Mouse (Mus musculus): ENCODE data around the gene Zdhhc17.
A peak's percentile ranks its signal among the peaks of the same experiment; 100 is the strongest.

The Zdhhc17 gene

DNA sequence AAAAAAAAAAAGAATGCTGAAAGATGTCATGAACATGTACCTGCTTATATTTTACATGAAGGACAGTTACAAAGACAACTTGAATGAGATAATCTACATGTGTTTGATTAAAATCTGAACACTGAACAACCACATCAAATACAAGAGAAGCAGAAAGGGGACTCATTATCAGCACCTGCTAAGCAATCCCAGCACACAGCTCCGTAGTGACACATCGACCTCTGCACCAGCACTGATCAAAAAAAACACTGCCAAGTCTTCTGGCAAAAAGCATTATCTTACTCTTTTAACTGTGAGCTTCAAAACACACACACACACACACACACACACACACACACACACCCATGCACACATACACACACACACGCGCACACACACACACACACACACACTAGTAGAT is 58.2 kb downstream of the Zdhhc17 start:
- no peak for DNase-seq

DNA sequence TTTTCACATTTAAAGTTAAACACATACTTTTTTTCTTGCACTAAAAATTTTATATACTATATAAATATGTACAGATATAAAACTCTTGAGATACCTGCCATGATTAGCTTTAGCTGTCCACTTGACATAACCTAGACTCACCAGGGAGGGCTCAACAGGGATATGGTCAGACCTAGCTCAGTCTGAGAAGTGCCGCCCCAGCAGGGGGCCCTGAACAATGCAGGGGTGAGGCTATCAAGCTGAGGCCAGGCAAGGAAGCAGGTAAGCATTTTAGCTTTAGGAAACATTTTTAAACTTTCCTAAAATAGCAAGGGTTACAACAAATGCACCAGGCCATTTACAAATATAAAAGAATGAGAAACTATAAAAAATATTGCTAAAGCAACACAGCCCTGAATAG is 58.8 kb downstream of the Zdhhc17 start:
- no peak for DNase-seq

DNA sequence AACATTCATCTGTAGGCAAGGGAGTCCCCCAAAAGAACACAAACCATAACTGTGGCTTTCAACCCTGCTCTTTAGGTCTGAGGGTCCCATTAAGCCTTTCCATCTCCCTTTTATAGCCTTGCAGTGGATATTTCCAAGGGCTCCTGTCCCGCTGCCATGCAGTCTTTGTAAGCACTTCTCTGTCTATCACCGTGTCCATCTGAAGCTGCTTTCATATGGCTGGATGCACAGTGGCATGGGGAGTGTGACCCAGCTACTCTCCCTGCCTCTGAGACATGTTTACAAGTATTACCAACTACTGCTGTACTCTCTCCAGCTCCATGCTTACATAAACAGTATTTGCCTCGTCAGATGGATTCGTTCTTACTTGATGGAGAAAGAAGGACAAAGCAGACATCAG is 62.4 kb downstream of the Zdhhc17 start:
- DNase-seq, result no peak

DNA sequence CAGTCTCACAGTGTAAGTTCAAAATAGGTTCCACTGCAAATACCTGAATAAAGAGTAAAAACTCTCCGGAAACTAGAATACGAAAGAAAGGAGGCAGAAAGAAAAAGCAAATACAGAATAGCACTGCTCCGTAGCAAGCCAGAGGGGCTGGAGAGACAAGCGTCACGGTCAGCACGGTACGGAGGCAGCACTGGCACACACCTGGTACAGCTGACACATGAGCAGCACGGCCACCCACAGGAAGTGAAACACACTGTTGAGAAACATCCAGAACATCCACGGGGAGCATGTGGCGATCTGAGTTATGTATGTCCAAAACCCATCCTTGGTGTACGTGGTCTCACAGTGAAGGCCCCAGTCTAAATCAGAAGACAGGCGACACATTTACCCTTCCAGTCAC is 64.0 kb downstream of the Zdhhc17 start:
- no peak for DNase-seq

DNA sequence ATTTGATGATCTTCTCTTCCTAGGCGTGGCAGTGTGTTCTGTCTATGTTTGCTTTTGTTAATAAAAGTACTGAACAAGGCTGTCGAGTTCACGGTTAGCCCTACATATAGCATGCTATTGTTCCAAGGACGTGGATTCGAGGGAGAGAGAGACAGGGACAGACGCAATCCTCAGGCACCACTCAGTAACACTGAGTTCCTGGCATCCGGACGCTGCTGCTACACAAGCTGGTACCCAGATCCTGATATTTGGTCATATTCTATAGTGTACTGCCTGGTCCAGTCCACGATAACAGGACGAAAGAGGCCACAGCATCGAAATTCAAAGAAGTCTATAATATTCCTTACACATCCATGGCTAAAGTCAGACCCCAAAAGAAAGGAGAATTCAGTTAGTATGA is 65.8 kb downstream of the Zdhhc17 start:
- no peak for DNase-seq

DNA sequence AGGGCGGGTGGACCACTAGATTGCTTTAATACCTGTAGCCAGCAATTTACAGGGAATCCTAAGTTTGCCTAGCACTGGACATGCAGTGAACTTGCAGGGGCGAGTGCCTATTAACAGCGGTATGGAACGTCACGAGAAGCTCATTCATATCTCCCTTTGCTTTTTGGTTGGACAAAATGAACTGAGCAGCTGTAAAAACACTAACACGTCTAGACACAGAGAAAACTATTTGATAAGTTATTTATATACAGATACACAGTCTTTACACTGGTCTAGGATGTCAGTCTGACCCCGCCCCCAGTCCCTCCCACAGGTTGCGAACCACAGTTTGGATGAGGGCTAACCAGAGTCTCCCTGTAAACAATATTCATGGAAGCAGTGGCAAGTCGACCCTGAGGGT is 67.1 kb downstream of the Zdhhc17 start:
- DNase-seq, result no peak

DNA sequence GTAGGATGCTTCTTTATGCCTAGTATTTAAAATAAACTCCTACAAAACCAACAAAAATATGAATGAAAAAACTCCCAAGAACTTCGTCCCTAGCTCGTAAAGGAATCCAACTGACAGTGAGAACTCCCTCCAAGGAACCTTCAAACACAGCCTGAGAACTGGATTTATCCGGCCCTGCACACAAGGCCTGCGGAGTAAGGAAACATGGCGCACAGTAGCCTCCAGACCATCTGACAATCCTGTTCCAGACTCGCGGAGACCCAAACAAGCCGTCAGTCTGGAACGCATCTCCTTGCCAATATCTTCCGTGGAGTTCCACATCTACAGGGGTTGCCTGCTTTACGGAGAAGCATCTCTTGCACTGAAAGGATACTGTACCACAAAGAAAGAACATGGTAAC is 68.0 kb downstream of the Zdhhc17 start:
- no peak for DNase-seq

DNA sequence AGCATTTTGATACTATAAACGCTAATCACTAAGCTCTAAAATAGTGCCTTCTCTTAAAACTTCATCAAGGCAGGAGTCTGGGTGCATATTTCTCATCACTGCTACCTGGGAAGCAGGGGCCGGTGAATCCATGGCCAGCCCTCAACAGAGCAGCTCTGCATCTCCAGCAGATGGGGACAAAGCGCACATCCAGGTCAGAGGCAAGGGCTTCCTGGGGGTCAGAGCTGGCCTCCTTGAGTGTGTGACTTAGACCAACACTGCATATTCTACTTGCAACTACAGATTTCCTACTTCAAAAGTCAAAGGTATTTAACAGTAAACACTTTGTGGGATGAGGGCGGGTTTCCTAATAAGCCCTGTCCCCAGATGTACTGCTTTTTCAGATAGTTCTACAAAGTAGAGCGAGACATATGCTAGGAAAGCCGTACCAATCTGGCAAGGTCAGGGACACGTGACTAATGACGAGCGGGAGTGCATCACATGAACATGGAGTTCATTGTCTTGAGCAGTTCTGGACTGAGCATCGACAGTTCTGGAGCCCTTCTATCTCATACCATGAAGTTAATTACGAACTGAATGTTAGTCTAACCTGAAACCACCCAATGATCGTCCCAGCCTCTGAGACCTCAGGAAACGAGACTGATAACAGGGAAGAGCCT is 69.1 kb downstream of the Zdhhc17 start:
- DNase-seq, result no peak

DNA sequence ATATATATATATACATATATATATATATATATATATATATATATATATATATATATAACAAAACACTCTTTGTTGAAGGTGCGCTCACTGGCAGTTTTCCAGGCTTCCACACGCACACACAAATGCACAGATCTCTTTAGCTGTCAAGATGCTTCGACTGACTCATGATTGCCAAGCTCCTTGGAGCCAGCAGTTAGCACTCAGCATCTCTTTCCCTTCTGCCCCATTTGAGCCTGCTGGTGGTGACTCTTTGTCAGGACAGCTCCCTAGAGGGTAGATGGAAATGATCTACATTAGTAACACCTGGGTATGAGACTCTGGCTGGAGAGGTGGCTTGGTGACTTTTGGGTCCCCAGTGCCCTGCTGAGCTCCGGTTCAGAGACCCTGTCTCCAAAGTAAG is 70.2 kb downstream of the Zdhhc17 start:
- no peak for DNase-seq

DNA sequence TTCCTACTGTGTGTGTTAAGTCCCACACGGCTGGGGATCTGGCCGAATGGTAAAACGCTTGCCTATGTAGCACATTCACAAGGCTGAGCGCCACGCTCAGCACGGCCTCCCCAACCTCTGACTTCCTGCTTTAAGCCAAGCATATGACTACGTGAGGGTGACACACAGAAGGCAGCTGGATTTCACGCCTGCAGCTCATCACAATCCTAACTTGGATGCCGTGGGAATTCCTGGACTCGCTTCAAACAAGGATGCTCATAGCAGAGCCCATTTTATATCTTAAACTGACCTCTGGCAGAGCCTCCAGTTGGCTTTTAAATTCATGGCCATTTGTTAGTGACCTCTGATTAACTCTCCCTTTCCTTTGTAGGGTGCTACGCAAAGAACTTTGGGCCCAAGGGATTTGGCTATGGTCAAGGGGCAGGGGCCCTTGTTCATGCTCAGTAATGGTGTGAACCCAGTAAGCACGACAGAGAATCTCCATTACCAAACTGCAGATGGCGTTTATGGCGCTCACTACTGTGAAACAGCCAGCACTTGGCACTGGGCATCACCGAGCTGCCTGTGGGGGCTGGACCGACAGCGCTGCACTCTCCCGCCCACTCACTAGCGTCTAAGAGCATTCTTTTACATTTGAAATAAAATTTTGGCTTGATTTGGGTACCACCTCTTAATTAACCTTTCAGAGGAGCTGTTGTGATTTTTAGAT is 70.9 kb downstream of the Zdhhc17 start:
- no peak for DNase-seq

DNA sequence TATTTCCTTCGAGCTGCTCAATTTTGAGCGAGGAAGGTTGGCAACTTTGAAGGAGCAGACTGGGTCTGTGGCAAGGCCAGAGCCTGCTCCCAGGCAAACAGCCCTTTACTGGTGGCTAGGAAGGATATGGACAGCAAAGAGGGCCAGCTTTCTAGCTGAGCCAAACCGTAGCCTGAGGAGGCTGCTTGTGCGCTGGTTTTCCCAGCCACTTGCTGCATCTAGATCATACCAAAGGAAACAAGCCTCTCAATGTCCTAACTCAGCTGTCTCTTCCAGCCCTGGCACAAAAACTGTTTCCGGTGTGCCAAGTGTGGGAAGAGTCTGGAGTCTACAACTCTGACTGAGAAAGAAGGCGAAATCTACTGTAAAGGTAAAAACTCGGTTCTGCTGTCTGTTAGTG is 71.6 kb downstream of the Zdhhc17 start:
- no peak for DNase-seq

DNA sequence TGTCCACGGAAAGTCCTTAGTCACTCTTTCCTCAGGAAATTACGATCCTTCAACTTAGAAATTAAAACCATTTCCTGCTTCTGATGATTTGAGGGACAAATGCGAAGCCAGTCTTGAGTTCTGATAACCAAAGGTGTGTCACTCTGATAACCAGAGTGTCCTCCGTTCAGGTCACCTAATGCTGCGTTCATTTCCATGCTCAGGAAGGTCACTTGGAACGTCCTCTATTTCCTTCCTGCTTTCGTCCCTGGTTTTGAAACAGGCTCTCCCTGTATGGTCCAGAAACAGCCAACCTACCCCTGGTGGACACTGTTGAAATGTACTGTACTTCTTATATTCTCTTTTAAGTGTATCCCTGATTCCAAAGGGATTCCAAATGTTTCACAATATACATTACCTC is 74.3 kb downstream of the Zdhhc17 start:
- DNase-seq, result no peak

DNA sequence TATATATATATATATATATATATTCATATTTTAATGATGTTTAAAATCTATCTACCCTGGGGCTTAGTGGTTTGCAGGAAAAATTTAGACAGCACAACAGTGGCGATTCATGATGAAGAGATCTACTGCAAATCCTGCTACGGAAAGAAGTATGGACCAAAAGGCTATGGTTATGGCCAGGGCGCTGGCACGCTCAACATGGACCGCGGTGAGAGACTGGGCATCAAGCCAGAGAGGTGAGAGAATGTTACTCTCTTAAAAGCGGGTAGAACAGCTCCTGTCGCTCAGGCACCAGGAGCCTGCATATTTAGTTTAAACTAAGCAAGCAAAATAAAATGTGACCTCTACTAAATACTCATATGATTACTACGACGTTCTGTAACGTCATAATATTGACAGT is 74.9 kb downstream of the Zdhhc17 start:
- DNase-seq, result peak; percentile 52 to 63

DNA sequence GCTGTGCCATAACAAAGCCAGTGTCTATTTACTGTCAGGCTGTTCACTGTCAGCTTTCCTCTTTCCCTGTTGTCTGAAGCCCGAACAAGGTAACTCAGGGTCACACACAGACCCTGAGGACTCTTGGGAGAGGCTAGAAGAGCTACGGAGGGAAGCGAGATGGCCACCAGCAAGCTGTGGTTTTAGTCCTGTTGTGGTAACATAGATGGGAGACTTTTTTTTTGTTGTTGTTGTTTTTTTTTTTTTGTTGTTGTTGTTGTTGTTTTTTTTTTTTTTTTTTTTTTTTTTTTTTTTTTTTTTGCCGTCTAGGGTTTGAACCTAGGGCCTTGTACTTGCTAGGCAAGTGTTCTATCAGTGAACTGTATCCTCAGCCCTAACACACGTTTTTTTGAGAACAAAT is 76.4 kb downstream of the Zdhhc17 start:
- DNase-seq, result no peak

DNA sequence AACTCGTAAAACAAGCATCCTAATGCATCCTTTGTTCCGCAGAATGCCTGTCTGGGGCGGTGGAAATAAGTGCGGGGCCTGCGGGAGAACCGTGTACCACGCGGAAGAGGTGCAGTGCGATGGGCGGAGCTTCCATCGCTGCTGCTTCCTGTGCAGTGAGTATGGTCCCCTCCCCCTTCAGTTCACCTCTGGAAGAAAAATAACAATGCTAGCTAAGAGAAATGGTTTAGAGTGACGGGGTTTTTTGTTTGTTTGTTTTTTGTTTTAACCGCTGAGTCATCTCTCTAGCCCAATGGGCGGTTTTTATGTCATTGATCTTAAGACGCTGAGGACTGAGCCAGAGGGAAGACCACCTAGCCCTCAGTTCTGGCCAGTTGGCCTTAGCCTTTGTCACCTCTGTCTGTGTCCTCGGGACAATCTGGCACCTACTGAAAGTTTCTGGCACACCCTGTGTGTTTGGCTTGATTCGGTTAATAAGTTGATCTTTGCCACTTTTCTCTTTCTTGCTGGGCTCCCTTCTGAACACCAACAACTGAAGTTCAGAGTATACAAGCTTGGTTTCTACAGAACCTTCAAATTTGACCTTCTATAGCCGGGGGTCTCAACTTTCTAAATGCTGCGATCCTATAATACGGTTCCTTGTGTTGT is 77.9 kb downstream of the Zdhhc17 start:
- DNase-seq, result peak in 1 of 2 experiments; percentile 54

DNA sequence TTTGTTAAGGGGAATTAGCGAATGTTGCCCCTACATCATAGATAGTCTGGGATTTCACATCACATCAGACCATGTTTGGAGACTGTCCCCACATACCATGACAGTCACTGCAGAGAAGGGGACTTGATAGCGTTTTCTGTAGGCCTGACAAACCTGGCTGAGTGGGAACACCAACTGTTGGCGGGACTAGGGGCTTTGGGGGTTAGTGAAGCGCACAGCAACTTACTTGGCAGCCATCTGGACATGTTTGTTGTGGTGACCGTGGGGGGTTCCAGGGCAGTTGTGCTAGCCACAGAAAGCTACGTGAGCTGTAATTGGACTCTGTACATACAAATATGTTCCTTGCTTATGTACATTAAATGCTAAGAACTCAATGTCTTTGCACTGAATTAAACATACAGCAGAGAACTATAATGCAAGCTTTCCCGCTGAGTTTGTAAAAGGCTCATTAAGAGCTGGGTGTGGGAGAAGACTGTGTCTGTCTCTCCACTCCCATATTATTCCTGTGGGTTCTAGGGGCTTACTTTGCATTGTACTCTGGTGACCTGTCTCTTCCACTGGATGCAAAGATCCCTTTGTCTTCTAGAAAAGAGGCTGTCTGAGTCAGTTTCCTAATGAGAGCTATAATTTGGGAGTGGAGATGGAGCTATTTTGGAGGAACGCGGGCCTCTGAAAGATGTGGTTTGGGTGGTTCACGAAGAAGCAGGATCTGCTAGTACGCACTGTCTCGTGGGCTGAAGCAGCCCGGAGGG is 78.6 kb downstream of the Zdhhc17 start:
- DNase-seq, result no peak

DNA sequence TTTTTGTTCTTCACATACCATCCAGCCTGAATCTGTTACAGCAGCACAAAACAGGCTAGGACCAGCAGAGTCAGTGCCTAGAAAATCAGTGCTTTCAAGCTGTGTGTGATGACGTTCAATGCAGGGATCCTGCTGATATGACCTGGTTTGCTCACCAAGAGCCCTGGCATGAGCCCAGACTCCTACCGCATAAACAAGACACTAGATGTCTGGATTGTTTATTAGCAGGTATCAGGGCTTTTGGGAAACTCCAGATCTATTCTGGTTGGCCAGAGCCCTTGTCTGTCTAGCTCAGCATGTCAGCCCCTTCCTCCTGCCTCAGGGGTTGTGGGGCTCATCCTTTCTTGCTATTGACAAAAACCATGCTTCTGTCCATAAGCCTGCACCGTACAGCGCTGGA is 80.2 kb downstream of the Zdhhc17 start:
- DNase-seq, result peak; percentile 64

DNA sequence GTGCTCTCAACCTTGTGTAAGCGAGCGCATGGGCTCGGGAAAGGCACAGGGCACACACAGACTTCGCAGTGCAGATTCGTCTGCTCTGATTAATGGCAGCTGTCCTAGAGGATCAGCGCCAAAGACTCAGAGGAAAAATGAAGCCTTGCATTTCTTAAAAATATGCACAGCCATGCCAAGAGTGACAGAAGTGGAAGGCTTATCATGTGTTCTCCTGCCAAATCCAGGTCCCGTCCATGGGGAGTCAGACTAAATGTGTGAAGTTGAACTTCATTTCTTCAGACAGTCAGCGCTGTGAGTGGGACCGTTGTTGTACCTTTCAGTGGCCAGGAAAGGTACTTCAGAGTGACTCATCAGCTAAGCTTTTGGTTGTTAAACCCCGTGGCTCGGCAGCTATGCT is 82.4 kb downstream of the Zdhhc17 start:
- DNase-seq, result no peak

DNA sequence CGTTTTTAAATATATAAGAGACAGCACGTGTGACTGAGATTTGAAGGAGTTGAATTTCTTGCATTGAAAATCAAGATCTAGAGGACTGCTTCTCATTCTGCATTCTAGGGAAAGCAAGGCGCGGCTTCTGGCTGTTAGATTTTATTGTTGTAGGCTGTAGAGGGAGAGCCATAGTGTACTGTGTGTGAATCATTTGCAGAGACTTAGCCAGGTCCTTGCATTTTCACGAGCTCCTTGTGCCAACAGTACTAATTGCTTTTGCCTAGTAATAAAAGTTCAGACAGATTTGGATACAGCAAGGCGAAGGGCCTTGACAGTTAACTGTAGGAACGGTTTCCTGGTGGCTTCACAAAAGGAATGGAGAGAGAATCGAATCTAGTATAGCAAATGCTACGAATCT is 87.3 kb downstream of the Zdhhc17 start:
- DNase-seq, result no peak

DNA sequence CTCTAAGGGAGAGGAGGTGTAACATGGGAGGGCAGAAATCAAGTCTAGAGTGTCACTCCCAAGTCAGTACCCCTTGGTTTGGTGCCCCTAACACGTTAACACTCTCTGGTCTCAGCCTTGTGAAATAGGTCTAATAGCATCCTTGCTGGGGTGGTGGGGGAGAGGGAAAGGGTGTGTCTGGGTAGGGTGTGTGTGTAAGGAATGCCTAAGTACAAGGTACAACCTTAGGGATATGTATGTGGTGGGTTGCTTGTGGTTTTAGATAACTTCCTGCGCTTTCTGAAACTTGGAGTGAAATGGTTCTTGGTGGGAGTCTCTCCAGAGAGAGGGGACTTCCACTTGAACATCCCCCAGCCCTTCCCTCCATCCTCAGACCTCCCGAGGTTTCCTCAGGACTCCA is 88.0 kb downstream of the Zdhhc17 start:
- DNase-seq, result no peak

DNA sequence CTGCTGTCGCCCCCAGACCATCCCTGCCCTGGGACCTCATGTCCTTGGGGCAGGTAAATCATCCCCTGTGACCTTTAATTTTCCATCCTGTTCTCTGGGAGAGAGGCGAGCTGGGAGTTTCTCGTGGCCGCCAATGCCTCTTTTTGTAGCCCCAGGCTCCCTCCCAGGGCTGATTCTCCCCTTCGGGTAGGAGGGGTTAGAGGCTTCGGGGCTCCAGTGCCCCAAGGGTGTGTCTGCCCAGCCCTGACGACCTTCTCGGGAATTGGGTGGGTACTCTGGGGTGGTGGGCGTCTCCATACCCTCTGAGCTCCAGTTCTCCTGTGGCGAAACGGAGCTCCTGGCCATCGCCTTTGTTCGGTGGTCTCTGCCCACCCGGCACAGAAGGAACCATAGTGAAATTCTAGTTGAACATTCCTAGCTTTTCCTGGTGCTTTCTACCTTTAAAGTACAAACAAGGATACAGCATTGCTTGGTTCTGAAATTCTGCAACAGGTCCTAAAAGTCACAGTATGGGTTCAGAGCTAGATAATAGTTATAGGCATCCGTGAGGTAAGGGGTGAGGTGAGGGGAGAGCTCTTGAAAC is 89.5 kb downstream of the Zdhhc17 start:
- DNase-seq, result no peak

DNA sequence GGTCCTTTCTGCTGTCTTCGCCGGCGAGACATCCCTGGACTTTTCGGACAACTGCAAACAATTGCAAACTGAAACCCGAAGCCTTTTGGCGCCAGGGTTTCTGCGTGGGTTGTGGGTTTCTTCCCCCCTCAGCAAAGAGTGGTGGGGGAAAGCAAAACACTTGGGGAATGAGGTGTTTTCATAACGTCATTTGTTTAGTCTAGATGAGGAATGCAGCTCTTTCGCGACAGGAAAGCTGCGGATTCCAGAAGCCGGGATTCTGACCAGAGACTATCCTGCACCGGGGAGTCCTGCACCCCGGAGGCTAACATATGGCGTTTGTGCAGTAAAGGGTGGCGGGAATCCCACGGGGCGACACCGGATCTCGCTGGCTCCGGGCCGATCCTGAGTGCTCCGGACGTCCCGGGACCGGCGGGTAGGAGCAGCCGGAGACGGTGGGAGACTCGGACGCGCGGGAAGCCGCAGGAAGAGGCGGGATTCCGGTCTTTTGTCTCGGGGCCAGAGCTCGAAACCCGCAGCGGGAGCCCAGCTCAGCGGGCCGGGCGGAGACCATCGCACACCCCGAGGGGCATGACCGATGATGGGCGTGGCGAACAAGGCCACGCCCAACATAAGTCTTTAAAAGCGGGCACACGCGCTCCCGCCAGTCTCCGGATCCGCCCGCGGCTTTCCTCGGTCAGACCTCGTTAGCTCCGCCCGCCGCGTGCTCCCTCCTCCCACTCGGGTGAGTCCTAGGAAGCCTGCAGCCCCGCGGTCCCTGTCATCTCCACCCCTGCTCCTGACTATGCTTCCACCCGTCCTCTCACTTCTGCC is 90.2 kb downstream of the Zdhhc17 start, which contains the start of gene Csrp2:
Gene Csrp2 (plus strand): TSS at position 259 of the 813 bp plus-strand sequence.
- peak; percentile 93 to 94 for DNase-seq

All from kidney, postnatal 36 days (tissue).